Mouse (Mus musculus) liver, postnatal 0 days (tissue): ENCODE results near the gene D11Wsu47e.

Experiments
- CTCF ChIP-seq: sonication (generic); IDR thresholded peaks from 2 replicates; pipeline ENCODE4 v1.5.1; 2016; ENCODE audit warnings: antibody characterized with exemption, low read depth
- EP300 ChIP-seq: IDR thresholded peaks from 2 replicates; pipeline ENCODE4 v1.6.1; 2016; ENCODE audit warnings: antibody characterized with exemption, low read depth, mild to moderate bottlenecking

DNA sequence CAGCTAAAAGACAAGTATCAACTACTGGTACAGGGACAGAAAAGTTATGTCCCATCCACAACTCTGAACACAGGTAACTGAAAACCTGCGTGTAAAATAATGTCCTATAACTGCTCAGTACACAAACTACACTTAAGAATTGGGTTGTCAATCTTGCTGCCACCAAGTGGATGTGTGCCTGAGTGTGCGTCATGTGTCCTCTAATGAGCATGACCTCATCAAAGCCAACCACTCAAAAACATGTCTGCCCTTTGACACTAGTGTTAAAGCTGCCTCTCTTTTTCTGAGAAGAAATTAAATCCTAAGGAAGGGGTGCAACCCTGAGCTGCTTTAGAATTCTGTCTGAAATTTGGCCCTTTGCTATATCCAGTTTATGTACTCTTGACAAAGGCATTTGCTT is 19.9 kb upstream of the D11Wsu47e start:
- TF ChIP-seq CTCF (no peak), EP300 (no peak)
